Mouse (Mus musculus) liver, embryonic 13.5 days (tissue): ENCODE data around the gene Zfp518b. TPM values are rescaled to one million over a fixed set of nuclear protein-coding genes. Genes with fewer than 3 reads are reported as not detected.

Experiments used
- ATAC-seq: fragments of 200-750 bp; cut with Nextera tagmentation; 2 replicates; pipeline ENCODE4 v1.8.0; 2017; ENCODE audit warnings: low read depth, mild to moderate bottlenecking, moderate number of reproducible peaks, moderate library complexity
- DNase-seq: peaks from one replicate; pipeline ENCODE4 v3.0.0; 2022
- H3K27ac ChIP-seq: fragments of 300-500 bp; sonication (generic); 2 replicates; pipeline ENCODE4 v1.5.1; 2015; ENCODE audit warnings: moderate library complexity, mild to moderate bottlenecking, inconsistent platforms
- H3K27me3 ChIP-seq: fragments of 300-500 bp; sonication (generic); 2 replicates; pipeline ENCODE4 v1.6.1; 2015; ENCODE audit warnings: mild to moderate bottlenecking, inconsistent platforms
- H3K36me3 ChIP-seq: fragments of 300-500 bp; sonication (generic); 2 replicates; pipeline ENCODE4 v1.6.1; 2015; ENCODE audit warnings: mild to moderate bottlenecking, inconsistent platforms
- H3K4me1 ChIP-seq: fragments of 300-500 bp; sonication (generic); replicated peaks from 2 replicates; pipeline ENCODE4 v1.6.1; 2015; ENCODE audit warnings: inconsistent platforms
- H3K4me2 ChIP-seq: fragments of 300-500 bp; sonication (generic); 2 replicates; pipeline ENCODE4 v1.6.1; 2015; ENCODE audit warnings: inconsistent platforms, mild to moderate bottlenecking, moderate library complexity
- H3K4me3 ChIP-seq: fragments of 300-500 bp; sonication (generic); replicated peaks from 2 replicates; pipeline ENCODE4 v1.5.1; 2015; ENCODE audit warnings: mild to moderate bottlenecking, inconsistent platforms
- H3K9ac ChIP-seq: fragments of 300-500 bp; sonication (generic); 2 replicates; pipeline ENCODE4 v1.6.1; 2015; ENCODE audit warnings: mild to moderate bottlenecking, inconsistent platforms
- H3K9me3 ChIP-seq: fragments of 300-500 bp; sonication (generic); replicated peaks from 2 replicates; pipeline ENCODE4 v1.6.1; 2016; ENCODE audit warnings: inconsistent platforms
- WGBS: fragments of 180-500 bp; shearing (Covaris S2); methylation state at CpG from one replicate; pipeline ENCODE4 v1.1.7; 2015; ENCODE audit not compliant: insufficient replicate concordance; 5-methylcytosine and 5-hydroxymethylcytosine counted together
- polyA plus RNA-seq: library from polyadenylated mRNA; unstranded; fragments of >200 nt; fragmentation: Nextera tagmentation; extraction: Ambion mirVana; gene quantifications from 2 replicates; pipeline ENCODE4 v1.2.1, GENCODE M21; 2015

Gene Zfp518b
- polyA plus RNA-seq, 1 experiment from 2014 or later: 2.0 TPM

DNA sequence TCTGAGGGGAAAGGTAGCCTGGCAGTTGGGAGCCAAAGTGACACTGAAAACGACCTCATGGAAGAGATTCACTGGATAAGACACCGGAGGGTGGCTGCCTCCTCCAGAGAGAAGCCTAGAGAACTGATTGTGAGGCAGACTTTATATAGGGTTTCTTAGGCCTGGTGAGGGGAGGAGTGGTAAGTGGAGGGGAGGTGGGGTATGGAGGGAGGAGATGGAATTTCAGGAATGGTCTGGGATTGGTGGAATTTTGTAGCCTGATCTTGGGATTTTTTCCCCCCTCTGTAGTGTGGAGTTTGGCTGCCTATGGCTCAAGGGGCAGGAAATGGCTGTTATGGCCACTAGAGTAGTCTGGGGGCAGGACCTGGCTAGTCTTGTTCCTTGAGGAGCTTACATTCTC, 56.6 kb downstream of the Zfp518b start:
- Histone ChIP-seq H3K27me3 (no peaks in the 10 kb centered on the region), H3K9me3 (no peaks in the 10 kb centered on the region), H3K4me3 (no peak overlapping the region), H3K9ac (no peak overlapping the region), H3K36me3 (no peaks in the 10 kb centered on the region), H3K4me2 (no peak overlapping the region), H3K4me1 (no peaks in the 10 kb centered on the region), H3K27ac (no peak overlapping the region)
- ATAC-seq (no peak), DNase-seq (no peak)
- 23% methylated on average over 2 of the region's 2 CpGs for WGBS

DNA sequence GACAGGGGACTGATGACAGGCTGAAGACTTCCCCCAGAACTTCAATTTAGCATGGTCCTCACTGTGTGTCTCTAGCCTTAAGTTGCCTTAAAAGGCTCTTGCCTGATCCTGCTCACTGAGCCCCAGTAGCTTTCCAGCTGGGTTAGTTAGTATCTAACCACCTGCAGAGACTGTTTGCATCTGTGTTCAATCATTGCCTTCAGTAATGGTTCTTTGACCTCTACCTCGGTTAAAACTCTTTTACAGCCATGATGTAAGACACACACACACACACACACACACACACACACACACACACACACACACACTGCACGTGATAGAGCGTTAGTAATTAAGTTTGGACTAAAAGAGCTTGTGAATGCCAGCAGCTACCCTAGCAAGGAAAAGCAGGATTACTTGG, 57.7 kb downstream of the Zfp518b start:
- ATAC-seq (no peak), DNase-seq (no peak)
- no peak overlapping the region for H3K4me2 ChIP-seq
- H3K4me3 ChIP-seq: no peak overlapping the region
- H3K27me3 ChIP-seq: no peaks in the 10 kb centered on the region
- WGBS: 55% methylated on average over 3 of the region's 3 CpGs
- H3K36me3 ChIP-seq: no peaks in the 10 kb centered on the region
- no peaks in the 10 kb centered on the region for H3K4me1 ChIP-seq
- no peak overlapping the region for H3K27ac ChIP-seq
- H3K9ac ChIP-seq: no peak overlapping the region
- no peaks in the 10 kb centered on the region for H3K9me3 ChIP-seq

DNA sequence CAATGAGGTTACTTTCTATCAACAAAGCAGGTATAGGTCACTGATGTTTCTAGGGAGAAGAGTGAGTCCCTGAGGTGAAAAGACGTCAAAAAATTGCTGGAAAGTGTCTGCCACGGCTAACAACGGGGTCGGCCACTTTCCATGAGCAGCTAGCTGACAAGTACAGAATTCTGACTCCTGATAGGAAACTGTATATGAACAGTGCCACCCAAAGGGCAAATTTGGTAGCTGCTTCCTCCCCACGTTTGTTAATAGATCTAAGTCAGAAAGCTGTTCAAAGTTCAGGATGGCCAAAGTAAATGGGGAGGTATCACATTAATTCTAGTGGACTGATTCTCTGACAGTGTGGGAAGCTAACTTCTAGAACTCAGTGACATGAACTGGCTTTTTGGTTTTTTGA, 63.8 kb downstream of the Zfp518b start:
- H3K4me3 ChIP-seq: no peak overlapping the region
- H3K9ac ChIP-seq: no peak overlapping the region
- H3K4me2 ChIP-seq: no peak overlapping the region
- WGBS: 23% methylated on average over 5 of the region's 5 CpGs
- no peaks in the 10 kb centered on the region for H3K9me3 ChIP-seq
- H3K4me1 ChIP-seq: no peaks in the 10 kb centered on the region
- no peaks in the 10 kb centered on the region for H3K36me3 ChIP-seq
- H3K27ac ChIP-seq: no peak overlapping the region
- no peak for DNase-seq
- no peak for ATAC-seq
- H3K27me3 ChIP-seq: no peaks in the 10 kb centered on the region

DNA sequence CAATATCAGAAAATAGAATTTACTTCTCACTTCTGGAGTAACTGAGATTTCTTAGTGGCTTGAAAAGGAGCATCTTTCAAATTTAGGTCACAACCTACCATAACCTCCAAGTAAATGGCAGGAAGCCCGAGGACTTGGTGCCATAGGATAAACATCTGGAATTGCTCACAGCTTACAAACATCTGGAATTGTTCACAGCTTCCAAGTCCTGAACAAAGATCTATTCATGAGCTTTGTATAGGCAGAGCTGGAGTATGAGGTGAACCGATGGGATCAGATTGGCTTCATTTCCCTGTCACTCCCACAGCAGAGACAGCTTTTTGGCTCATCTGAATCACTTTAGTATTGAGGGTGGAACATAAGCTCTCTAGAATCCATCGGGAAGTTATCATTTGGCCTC, 65.7 kb downstream of the Zfp518b start:
- ATAC-seq: no peak
- Histone ChIP-seq H3K4me2 (no peak overlapping the region), H3K9ac (no peak overlapping the region), H3K9me3 (no peaks in the 10 kb centered on the region), H3K4me1 (no peaks in the 10 kb centered on the region), H3K4me3 (no peak overlapping the region), H3K27ac (no peak overlapping the region), H3K27me3 (no peaks in the 10 kb centered on the region), H3K36me3 (no peaks in the 10 kb centered on the region)
- WGBS: 53% methylated on average over 3 of the region's 3 CpGs
- DNase-seq: no peak

Other genes starting within 250 kb of the Zfp518b start
- gene Slc2a9, start 181.7 kb downstream of the Zfp518b start, polyA plus RNA-seq: 0.80 and 0.88 TPM in 2 replicates
- gene Wdr1, start 121.6 kb downstream of the Zfp518b start, polyA plus RNA-seq: 89.7 and 98.1 TPM in 2 replicates
- not detected in 2 replicates for gene Clnk, start 192.0 kb upstream of the Zfp518b start, polyA plus RNA-seq